ENCODE assay signal across 22 mouse cellular contexts in the genomic region with DNA sequence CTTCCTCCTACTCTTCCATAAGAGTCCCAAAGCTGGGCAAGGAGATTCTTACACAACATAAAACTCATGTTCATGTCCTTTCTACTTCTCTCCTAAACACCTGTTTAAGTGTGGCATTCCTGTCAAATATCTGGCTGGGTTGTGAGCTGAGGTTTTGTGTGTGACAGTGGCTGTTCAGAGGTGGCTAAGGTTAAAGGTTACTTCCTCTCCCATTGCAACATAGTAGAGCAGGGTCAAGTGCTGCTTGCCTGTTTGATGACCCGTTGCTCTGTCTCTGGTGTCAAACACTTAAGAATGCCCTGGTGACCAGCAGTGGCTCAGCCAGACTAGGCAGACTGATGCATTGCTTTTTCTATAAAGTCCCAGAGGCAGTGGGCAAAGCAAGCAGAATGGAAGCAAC.
"Had no signal": no experiment of that assay in that cellular context is flagged by ENCODE, and none has a peak within 500 bp of the region (broad histone marks: within the 10 kb centered on the region; RNA-seq: fewer than 3 reads in every experiment).

No protein-coding gene starts in this region.

- H3K36me3 ChIP-seq: lung, embryonic 15.5 days; midbrain, embryonic 10.5 days; neural tube, embryonic 12.5 days; neural tube, embryonic 15.5 days; stomach, embryonic 15.5 days had no signal

- ATAC-seq: hindbrain, postnatal 0 days; inflammation-experienced regulatory T-cells, adult 6 months; intestine, embryonic 16.5 days had no signal

- H3K4me3 ChIP-seq: limb, embryonic 12.5 days; limb, embryonic 15.5 days; lung, embryonic 15.5 days; megakaryocyte, embryonic 14.5 days; midbrain, embryonic 10.5 days; neural tube, embryonic 12.5 days; neural tube, embryonic 15.5 days; stomach, embryonic 15.5 days had no signal

- H3K4me2 ChIP-seq: limb, embryonic 12.5 days; limb, embryonic 15.5 days; lung, embryonic 15.5 days; neural tube, embryonic 12.5 days; neural tube, embryonic 15.5 days; stomach, embryonic 15.5 days had no signal

- H3K27ac ChIP-seq: hindbrain, postnatal 0 days; kidney, postnatal 0 days; limb, embryonic 12.5 days; limb, embryonic 15.5 days; lung, embryonic 15.5 days; midbrain, embryonic 10.5 days; neural tube, embryonic 12.5 days; neural tube, embryonic 15.5 days; stomach, embryonic 15.5 days had no signal

- H3K9ac ChIP-seq: limb, embryonic 12.5 days; limb, embryonic 15.5 days; lung, embryonic 15.5 days; neural tube, embryonic 12.5 days; neural tube, embryonic 15.5 days; stomach, embryonic 15.5 days had no signal

- H3K27me3 ChIP-seq: limb, embryonic 12.5 days; limb, embryonic 15.5 days; lung, embryonic 15.5 days; megakaryocyte, embryonic 14.5 days; neural tube, embryonic 12.5 days; neural tube, embryonic 15.5 days; stomach, embryonic 15.5 days had no signal

- H3K9me3 ChIP-seq: limb, embryonic 12.5 days; limb, embryonic 15.5 days; lung, embryonic 15.5 days; megakaryocyte, embryonic 14.5 days; midbrain, embryonic 10.5 days; neural tube, embryonic 12.5 days; neural tube, embryonic 15.5 days; stomach, embryonic 15.5 days had no signal

- DNase-seq: kidney, adult 18-20 months; kidney, postnatal 36 days; layer of hippocampus, postnatal 36 days; left cerebral cortex, postnatal 4 days; lung, postnatal 14 days; midbrain, embryonic 14.5 days; right cerebral cortex, adult 18-20 months; right cerebral cortex, postnatal 14 days; right cerebral cortex, postnatal 4 days; thymus, postnatal 25 days had no signal

- H3K4me1 ChIP-seq: limb, embryonic 12.5 days; limb, embryonic 15.5 days; lung, embryonic 15.5 days; megakaryocyte, embryonic 14.5 days; midbrain, embryonic 10.5 days; neural tube, embryonic 12.5 days; neural tube, embryonic 15.5 days; stomach, embryonic 15.5 days had no signal
